Mouse (Mus musculus): Measurements from ENCODE around the gene Clk3. TPM values are rescaled to one million over a fixed set of nuclear protein-coding genes. Genes with fewer than 3 reads are reported as not detected.

Clk3 gene
- polyA plus RNA-seq, 1 experiment from 2014 or later, result 57.2 TPM

- Histone ChIP-seq H3K4me1 (ENCODE audit: control insufficient read depth, insufficient read depth, low read depth, low read length) (peaks cover 11% of the 10 kb centered on the region), H3K4me3 (ENCODE audit: low read length) (no peak overlapping the region), H3K36me3 (ENCODE audit: control insufficient read depth, insufficient read depth, low read length) (no peaks in the 10 kb centered on the region), H3K9me3 (ENCODE audit: control insufficient read depth, low read length) (no peaks in the 10 kb centered on the region), H3K27me3 (replicated peaks; ENCODE audit: control insufficient read depth, insufficient read depth, low read length) (no peaks in the 10 kb centered on the region), H3K27ac (ENCODE audit: low read depth, low read length) (no peak overlapping the region), H3K4me2 (ENCODE audit: low read length) (no peak overlapping the region), H3K9ac (ENCODE audit: low read depth, low read length) (no peak overlapping the region)
- WGBS, result 78% methylated on average over 10 of the region's 10 CpGs
- no peak for ATAC-seq
Measured at GRCm38 (mm10) chr9:57805087-57805737, 39.6 kb upstream of the Clk3 start.

- Histone ChIP-seq H3K4me1 (ENCODE audit: control insufficient read depth, insufficient read depth, low read depth, low read length) (peaks cover 13% of the 10 kb centered on the region), H3K4me2 (ENCODE audit: low read length) (no peak overlapping the region), H3K27ac (ENCODE audit: low read depth, low read length) (no peak overlapping the region), H3K27me3 (replicated peaks; ENCODE audit: control insufficient read depth, insufficient read depth, low read length) (no peaks in the 10 kb centered on the region), H3K4me3 (ENCODE audit: low read length) (no peak overlapping the region), H3K36me3 (ENCODE audit: control insufficient read depth, insufficient read depth, low read length) (no peaks in the 10 kb centered on the region), H3K9ac (ENCODE audit: low read depth, low read length) (no peak overlapping the region), H3K9me3 (ENCODE audit: control insufficient read depth, low read length) (no peaks in the 10 kb centered on the region)
- WGBS, result 25% methylated on average over 4 of the region's 4 CpGs
- ATAC-seq, result no peak
Measured at GRCm38 (mm10) chr9:57803839-57804238, 38.2 kb upstream of the Clk3 start.

- ATAC-seq, result peak; percentile 58; the same call in 1 of the 2 replicates
- 24% methylated on average over 3 of the region's 3 CpGs for WGBS
- Histone ChIP-seq H3K4me3 (ENCODE audit: low read length) (no peak overlapping the region), H3K9ac (ENCODE audit: low read depth, low read length) (no peak overlapping the region), H3K4me1 (ENCODE audit: control insufficient read depth, insufficient read depth, low read depth, low read length) (peaks cover 13% of the 10 kb centered on the region), H3K4me2 (ENCODE audit: low read length) (no peak overlapping the region), H3K27me3 (replicated peaks; ENCODE audit: control insufficient read depth, insufficient read depth, low read length) (no peaks in the 10 kb centered on the region), H3K27ac (ENCODE audit: low read depth, low read length) (no peak overlapping the region), H3K36me3 (ENCODE audit: control insufficient read depth, insufficient read depth, low read length) (no peaks in the 10 kb centered on the region), H3K9me3 (ENCODE audit: control insufficient read depth, low read length) (no peaks in the 10 kb centered on the region)
Measured at GRCm38 (mm10) chr9:57803047-57803446, 37.4 kb upstream of the Clk3 start.

GRCm38 (mm10) chr9:57800325-57800975, 34.8 kb upstream of the Clk3 start:
- Histone ChIP-seq H3K4me1 (ENCODE audit: control insufficient read depth, insufficient read depth, low read depth, low read length) (peaks cover 13% of the 10 kb centered on the region), H3K27ac (ENCODE audit: low read depth, low read length) (no peak overlapping the region), H3K9ac (ENCODE audit: low read depth, low read length) (no peak overlapping the region), H3K4me3 (ENCODE audit: low read length) (no peak overlapping the region), H3K36me3 (ENCODE audit: control insufficient read depth, insufficient read depth, low read length) (peaks cover 10% of the 10 kb centered on the region), H3K27me3 (replicated peaks; ENCODE audit: control insufficient read depth, insufficient read depth, low read length) (no peaks in the 10 kb centered on the region), H3K4me2 (ENCODE audit: low read length) (no peak overlapping the region), H3K9me3 (ENCODE audit: control insufficient read depth, low read length) (no peaks in the 10 kb centered on the region)
- WGBS, result 95% methylated on average over 9 of the region's 9 CpGs
- no peak for ATAC-seq

GRCm38 (mm10) chr9:57798725-57799253, 33.1 kb upstream of the Clk3 start:
- H3K27ac ChIP-seq (ENCODE audit: low read depth, low read length), result no peak overlapping the region
- H3K27me3 ChIP-seq (replicated peaks; ENCODE audit: control insufficient read depth, insufficient read depth, low read length), result no peaks in the 10 kb centered on the region
- no peaks in the 10 kb centered on the region for H3K9me3 ChIP-seq (ENCODE audit: control insufficient read depth, low read length)
- H3K4me2 ChIP-seq (ENCODE audit: low read length), result no peak overlapping the region
- 13% methylated on average over 10 of the region's 10 CpGs for WGBS
- no peak for ATAC-seq
- no peak overlapping the region for H3K4me3 ChIP-seq (ENCODE audit: low read length)
- H3K4me1 ChIP-seq (ENCODE audit: control insufficient read depth, insufficient read depth, low read depth, low read length), result peaks cover 13% of the 10 kb centered on the region
- no peak overlapping the region for H3K9ac ChIP-seq (ENCODE audit: low read depth, low read length)
- peaks cover 15% of the 10 kb centered on the region for H3K36me3 ChIP-seq (ENCODE audit: control insufficient read depth, insufficient read depth, low read length)

GRCm38 (mm10) chr9:57797456-57797855, 31.8 kb upstream of the Clk3 start:
- H3K27ac ChIP-seq (ENCODE audit: low read depth, low read length), result no peak overlapping the region
- no peak overlapping the region for H3K9ac ChIP-seq (ENCODE audit: low read depth, low read length)
- peaks cover 18% of the 10 kb centered on the region for H3K36me3 ChIP-seq (ENCODE audit: control insufficient read depth, insufficient read depth, low read length)
- WGBS, result 95% methylated on average over 8 of the region's 8 CpGs
- H3K9me3 ChIP-seq (ENCODE audit: control insufficient read depth, low read length), result no peaks in the 10 kb centered on the region
- H3K4me1 ChIP-seq (ENCODE audit: control insufficient read depth, insufficient read depth, low read depth, low read length), result peaks cover 5% of the 10 kb centered on the region
- H3K4me2 ChIP-seq (ENCODE audit: low read length), result no peak overlapping the region
- no peaks in the 10 kb centered on the region for H3K27me3 ChIP-seq (replicated peaks; ENCODE audit: control insufficient read depth, insufficient read depth, low read length)
- H3K4me3 ChIP-seq (ENCODE audit: low read length), result no peak overlapping the region
- ATAC-seq, result no peak

GRCm38 (mm10) chr9:57789733-57790132, 24.1 kb upstream of the Clk3 start:
- H3K27ac ChIP-seq (ENCODE audit: low read depth, low read length), result no peak overlapping the region
- H3K36me3 ChIP-seq (ENCODE audit: control insufficient read depth, insufficient read depth, low read length), result peaks cover 7% of the 10 kb centered on the region
- H3K4me3 ChIP-seq (ENCODE audit: low read length), result no peak overlapping the region
- no peak overlapping the region for H3K4me2 ChIP-seq (ENCODE audit: low read length)
- 93% methylated on average over 3 of the region's 3 CpGs for whole genome bisulfite sequencing
- no peak overlapping the region for H3K9ac ChIP-seq (ENCODE audit: low read depth, low read length)
- no peaks in the 10 kb centered on the region for H3K4me1 ChIP-seq (ENCODE audit: control insufficient read depth, insufficient read depth, low read depth, low read length)
- no peak for ATAC-seq
- no peaks in the 10 kb centered on the region for H3K27me3 ChIP-seq (replicated peaks; ENCODE audit: control insufficient read depth, insufficient read depth, low read length)
- H3K9me3 ChIP-seq (ENCODE audit: control insufficient read depth, low read length), result no peaks in the 10 kb centered on the region

- Histone ChIP-seq H3K4me1 (ENCODE audit: control insufficient read depth, insufficient read depth, low read depth, low read length) (no peaks in the 10 kb centered on the region), H3K4me2 (ENCODE audit: low read length) (no peak overlapping the region), H3K36me3 (ENCODE audit: control insufficient read depth, insufficient read depth, low read length) (no peaks in the 10 kb centered on the region), H3K4me3 (ENCODE audit: low read length) (no peak overlapping the region), H3K9ac (ENCODE audit: low read depth, low read length) (no peak overlapping the region), H3K9me3 (ENCODE audit: control insufficient read depth, low read length) (no peaks in the 10 kb centered on the region), H3K27me3 (replicated peaks; ENCODE audit: control insufficient read depth, insufficient read depth, low read length) (no peaks in the 10 kb centered on the region), H3K27ac (ENCODE audit: low read depth, low read length) (no peak overlapping the region)
- WGBS, result 93% methylated on average over 3 of the region's 3 CpGs
- ATAC-seq, result no peak
Measured at GRCm38 (mm10) chr9:57782656-57783055, 17.0 kb upstream of the Clk3 start.

- H3K27ac ChIP-seq (ENCODE audit: low read depth, low read length), result no peak overlapping the region
- no peak overlapping the region for H3K4me3 ChIP-seq (ENCODE audit: low read length)
- H3K36me3 ChIP-seq (ENCODE audit: control insufficient read depth, insufficient read depth, low read length), result no peaks in the 10 kb centered on the region
- no peak overlapping the region for H3K9ac ChIP-seq (ENCODE audit: low read depth, low read length)
- ATAC-seq, result 0 out of 2 replicates have a peak, but pooled peaks have one; percentile 27
- WGBS, result 58% methylated on average over 4 of the region's 4 CpGs
- no peaks in the 10 kb centered on the region for H3K9me3 ChIP-seq (ENCODE audit: control insufficient read depth, low read length)
- no peaks in the 10 kb centered on the region for H3K27me3 ChIP-seq (replicated peaks; ENCODE audit: control insufficient read depth, insufficient read depth, low read length)
- no peaks in the 10 kb centered on the region for H3K4me1 ChIP-seq (ENCODE audit: control insufficient read depth, insufficient read depth, low read depth, low read length)
- no peak overlapping the region for H3K4me2 ChIP-seq (ENCODE audit: low read length)
Measured at GRCm38 (mm10) chr9:57775736-57776135, 10.1 kb upstream of the Clk3 start.

All from hindbrain, embryonic 16.5 days (tissue).